Mouse (Mus musculus): ENCODE data around the gene Spc25. TPM values are rescaled to one million over a fixed set of nuclear protein-coding genes. Genes with fewer than 3 reads are reported as not detected.

The Spc25 gene
- polyA plus RNA-seq, 1 experiment = 1.3 TPM

DNA sequence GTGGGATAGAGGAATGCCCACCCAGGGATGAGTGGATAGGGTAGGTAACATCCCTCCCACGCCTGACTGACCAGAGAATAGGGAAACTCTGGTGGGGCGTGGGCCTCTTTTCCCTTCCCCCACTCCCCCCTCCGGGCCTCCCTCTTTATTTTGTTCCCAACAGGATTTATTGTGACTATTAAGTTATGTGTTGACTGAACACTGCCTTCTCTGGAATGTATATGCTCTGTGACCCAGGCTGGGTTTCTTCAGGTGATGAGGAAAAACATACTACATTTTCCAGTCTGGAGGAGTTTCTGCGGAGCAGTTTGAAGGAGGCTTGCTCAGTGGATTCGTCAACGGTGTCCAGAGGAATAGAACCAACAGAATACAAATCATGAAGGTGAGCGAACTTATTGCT, 4.8 kb upstream of the Spc25 start, which contains the start of gene G6pc2:
TSS of gene G6pc2 (plus strand) at position 301 of the 400 bp plus-strand sequence.
- no peak within 1 kb of the TSS for H3K27ac ChIP-seq (replicated peaks; ENCODE audit: low read depth, low read length)
- H3K4me1 ChIP-seq (ENCODE audit: control insufficient read depth, insufficient read depth, insufficient read length, low read length) = no peaks in the 10 kb centered on the region
- H3K4me3 ChIP-seq (ENCODE audit: insufficient read depth, low read depth, low read length) = no peak within 1 kb of the TSS

DNA sequence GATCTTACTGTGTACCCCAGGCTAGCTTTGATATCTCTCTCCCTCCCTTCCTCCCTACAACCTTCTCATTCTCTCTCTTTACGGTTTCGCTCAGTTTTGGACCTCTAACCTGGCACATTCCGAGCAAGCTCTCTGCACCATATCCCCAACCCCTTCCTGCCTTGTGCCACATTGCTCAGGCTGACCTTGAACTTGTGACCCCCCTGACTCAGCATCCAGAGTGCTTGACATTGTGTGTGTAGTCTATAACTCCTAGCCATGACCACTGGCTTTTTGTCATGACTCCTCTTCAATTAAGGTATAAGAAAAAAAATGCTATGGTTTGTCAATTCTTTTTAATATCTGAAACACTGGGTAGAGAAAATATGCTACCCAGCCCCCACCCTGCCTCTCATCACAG, 3.7 kb upstream of the Spc25 start:
- no peaks in the 10 kb centered on the region for H3K4me1 ChIP-seq (ENCODE audit: control insufficient read depth, insufficient read depth, insufficient read length, low read length)
- no peak overlapping the region for H3K4me3 ChIP-seq (ENCODE audit: insufficient read depth, low read depth, low read length)
- H3K27ac ChIP-seq (replicated peaks; ENCODE audit: low read depth, low read length) = no peak overlapping the region

DNA sequence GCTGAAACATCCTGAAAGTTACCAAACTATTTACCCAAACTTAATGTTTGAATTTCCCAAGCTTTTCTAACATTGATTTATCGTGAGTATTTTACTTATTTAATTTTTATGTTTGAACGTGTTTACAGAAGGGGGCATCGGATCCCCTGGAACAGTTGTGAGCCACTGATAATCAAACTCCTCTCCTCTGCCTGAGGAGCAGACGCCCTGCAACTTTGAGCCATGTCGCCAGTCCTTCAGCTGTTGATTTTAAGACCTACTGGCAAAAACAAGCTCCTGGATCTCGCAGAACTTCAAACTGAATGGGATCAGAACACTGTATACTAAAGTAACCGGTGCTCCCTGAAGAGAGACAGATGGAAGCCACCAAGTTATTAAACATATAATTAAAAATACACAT, 529 bp upstream of the Spc25 start:
- H3K4me3 ChIP-seq (ENCODE audit: insufficient read depth, low read depth, low read length) = no peak overlapping the region
- H3K4me1 ChIP-seq (ENCODE audit: control insufficient read depth, insufficient read depth, insufficient read length, low read length) = no peaks in the 10 kb centered on the region
- no peak overlapping the region for H3K27ac ChIP-seq (replicated peaks; ENCODE audit: low read depth, low read length)

DNA sequence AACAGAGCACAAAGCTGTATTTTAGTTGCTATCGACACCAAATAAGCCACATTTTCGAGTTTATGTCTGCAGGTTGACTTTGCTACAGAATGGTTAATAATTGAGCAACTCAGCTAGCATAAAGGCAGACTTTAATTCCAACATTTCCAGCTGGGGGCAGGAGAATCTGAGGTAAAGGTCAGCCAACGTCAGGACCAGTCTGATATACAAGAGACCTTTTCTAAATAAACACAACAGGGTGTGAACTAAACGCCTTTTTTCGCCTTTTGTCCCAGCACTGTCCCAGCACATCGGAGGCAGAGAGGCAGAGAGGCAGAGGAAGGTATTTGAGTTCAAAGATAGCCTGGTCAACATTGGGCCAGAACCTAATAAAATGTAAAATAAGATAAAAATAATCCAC, 809 bp downstream of the Spc25 start:
- Histone ChIP-seq H3K4me3 (ENCODE audit: insufficient read depth, low read depth, low read length) (no peak overlapping the region; the same call in 1 of the 2 replicates), H3K27ac (replicated peaks; ENCODE audit: low read depth, low read length) (no peak overlapping the region), H3K4me1 (ENCODE audit: control insufficient read depth, insufficient read depth, insufficient read length, low read length) (no peaks in the 10 kb centered on the region)

DNA sequence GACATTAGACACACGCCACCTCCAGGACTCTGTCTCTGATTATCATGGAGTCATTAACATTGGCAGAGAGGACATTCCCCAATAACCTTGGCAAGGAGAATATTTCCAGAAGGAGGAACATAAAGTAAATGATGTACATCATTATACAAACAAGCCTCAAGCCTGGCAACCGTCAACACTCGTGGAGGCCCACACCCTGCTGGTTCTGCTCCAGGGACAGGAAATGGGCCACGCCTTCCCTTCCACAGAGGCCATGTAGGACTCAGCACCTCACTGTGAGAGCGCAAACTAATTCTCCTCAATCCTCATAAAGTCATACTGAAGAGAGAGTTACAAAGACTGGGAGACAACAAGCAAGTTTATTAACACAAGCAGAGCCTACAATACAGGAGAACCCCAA, 12.4 kb downstream of the Spc25 start:
- Histone ChIP-seq H3K4me3 (ENCODE audit: insufficient read depth, low read depth, low read length) (no peak overlapping the region), H3K4me1 (ENCODE audit: control insufficient read depth, insufficient read depth, insufficient read length, low read length) (no peaks in the 10 kb centered on the region)

DNA sequence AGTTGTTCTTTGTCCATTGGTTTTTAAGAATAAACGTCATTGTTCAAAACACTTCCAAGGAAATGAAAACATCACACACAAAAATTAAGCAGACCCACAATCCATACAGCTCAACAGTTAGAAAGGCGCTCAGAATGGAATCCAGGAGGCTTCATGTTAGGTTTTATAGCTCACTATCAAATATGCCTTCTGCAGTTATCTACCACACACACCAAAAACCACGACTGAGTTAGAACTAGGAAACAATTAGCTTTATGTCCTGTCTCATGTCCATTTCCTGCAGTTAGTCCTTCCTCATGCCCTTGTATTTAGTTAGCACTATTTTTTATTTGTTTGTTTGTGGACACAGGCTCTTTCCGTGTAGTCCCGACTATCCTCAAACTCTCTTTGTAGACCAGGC, 14.9 kb downstream of the Spc25 start:
- Histone ChIP-seq H3K4me1 (ENCODE audit: control insufficient read depth, insufficient read depth, insufficient read length, low read length) (no peaks in the 10 kb centered on the region), H3K27ac (replicated peaks; ENCODE audit: low read depth, low read length) (no peak overlapping the region), H3K4me3 (ENCODE audit: insufficient read depth, low read depth, low read length) (no peak overlapping the region)

More for the DNA sequence above, 12.4 kb downstream of the Spc25 start:
- no peak overlapping the region for H3K27ac ChIP-seq (replicated peaks; ENCODE audit: low read depth, low read length)

DNA sequence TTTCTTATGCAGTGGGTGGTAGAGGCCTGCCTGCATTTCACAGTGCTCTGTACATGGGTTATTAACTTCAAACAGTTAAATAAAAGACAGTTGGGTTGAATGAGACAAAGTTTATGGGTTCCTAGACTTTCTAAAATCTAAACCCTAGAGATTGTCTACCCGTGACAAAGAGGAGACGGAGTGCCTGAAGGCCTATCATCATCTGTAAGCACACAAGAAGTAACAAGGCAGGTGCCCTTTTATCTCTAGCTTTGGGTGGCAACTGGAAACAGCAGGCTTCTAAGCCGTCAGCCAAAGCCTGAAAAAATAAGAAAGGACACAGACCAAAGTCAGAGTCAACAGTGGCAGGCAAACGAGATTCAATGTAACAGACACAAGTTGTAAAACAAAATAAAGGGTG, 16.8 kb downstream of the Spc25 start:
- Histone ChIP-seq H3K4me3 (ENCODE audit: insufficient read depth, low read depth, low read length) (no peak overlapping the region), H3K4me1 (ENCODE audit: control insufficient read depth, insufficient read depth, insufficient read length, low read length) (no peaks in the 10 kb centered on the region), H3K27ac (replicated peaks; ENCODE audit: low read depth, low read length) (no peak overlapping the region)

DNA sequence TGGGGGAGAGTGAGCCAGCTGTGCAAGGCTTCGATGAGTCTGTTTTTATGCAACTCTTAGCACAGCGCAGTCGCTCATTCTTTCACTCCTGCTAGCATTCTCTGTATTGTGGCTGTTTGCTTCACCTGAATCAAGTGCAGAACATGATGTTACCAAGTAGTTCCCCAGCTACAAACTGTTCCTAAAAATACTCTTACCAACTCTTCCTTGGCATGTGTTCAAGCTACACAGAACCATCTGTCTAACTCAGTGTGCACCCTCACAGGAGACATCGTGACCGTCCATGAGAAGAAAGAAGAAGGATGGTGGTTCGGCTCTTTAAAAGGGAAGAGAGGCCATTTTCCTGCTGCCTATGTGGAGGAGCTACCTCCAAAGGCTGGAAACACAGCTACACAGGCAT, 17.3 kb downstream of the Spc25 start:
- Histone ChIP-seq H3K27ac (replicated peaks; ENCODE audit: low read depth, low read length) (no peak overlapping the region), H3K4me3 (ENCODE audit: insufficient read depth, low read depth, low read length) (no peak overlapping the region), H3K4me1 (ENCODE audit: control insufficient read depth, insufficient read depth, insufficient read length, low read length) (no peaks in the 10 kb centered on the region)

DNA sequence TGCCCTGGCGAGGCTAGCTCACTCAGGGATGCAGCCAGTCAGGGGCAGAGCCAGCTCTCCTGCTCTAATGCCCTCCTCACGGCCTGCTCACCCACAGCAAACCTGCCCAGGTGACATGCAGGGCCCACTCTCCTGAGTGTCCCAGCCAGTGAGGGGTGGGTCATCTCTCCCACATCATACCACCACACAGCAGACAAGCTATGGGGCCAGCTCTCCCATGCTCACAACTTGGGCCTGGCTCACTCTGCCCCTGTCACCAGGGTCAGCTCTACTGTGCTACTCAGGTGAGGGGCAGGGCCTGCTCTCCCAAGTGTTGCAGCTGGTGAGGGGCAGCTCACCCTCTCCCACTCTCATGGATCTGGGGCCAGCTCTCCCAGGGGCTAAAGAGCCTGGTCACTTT, 18.0 kb downstream of the Spc25 start:
- no peak overlapping the region for H3K27ac ChIP-seq (replicated peaks; ENCODE audit: low read depth, low read length)
- no peaks in the 10 kb centered on the region for H3K4me1 ChIP-seq (ENCODE audit: control insufficient read depth, insufficient read depth, insufficient read length, low read length)
- no peak overlapping the region for H3K4me3 ChIP-seq (ENCODE audit: insufficient read depth, low read depth, low read length)

DNA sequence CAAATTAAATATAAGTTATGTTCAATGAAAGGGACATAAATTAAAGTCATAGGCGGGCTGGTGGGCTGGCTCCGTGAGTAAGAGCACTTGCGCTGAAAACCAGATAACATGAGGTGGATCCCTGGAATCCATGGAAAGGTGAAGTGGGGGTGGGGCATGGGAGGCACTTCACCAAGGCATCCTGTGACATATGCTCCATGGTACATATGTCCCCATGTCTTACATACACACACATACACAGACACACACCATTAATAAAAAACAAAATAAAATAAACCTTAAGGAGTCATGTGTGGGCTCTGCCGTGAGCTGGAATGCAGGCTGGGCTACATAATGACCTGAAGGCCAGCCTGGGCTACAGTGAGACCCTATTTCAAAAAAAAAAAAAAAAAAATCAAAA, 26.3 kb downstream of the Spc25 start:
- no peak overlapping the region for H3K27ac ChIP-seq (replicated peaks; ENCODE audit: low read depth, low read length)
- no peaks in the 10 kb centered on the region for H3K4me1 ChIP-seq (ENCODE audit: control insufficient read depth, insufficient read depth, insufficient read length, low read length)
- H3K4me3 ChIP-seq (ENCODE audit: insufficient read depth, low read depth, low read length) = no peak overlapping the region

DNA sequence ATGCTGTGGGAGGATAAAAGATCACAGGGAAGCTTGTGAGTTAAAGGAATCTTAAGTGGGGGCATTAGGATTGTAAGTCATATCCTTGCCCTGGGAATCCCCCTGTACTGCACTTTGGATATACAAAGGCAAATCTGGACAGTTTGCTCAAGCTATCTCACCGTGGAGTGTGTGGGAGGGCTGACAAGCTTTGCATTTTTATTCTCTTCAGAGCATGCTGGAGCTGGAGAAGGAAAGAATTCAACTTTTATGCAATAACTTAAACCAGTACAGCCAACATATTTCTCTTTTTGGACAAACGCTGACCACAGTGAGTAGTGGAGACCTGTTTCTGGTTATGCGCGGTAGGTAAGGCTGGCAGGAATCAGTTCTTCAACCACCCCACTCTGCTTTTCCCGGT, 30.7 kb downstream of the Spc25 start:
- Histone ChIP-seq H3K27ac (replicated peaks; ENCODE audit: low read depth, low read length) (no peak overlapping the region), H3K4me1 (ENCODE audit: control insufficient read depth, insufficient read depth, insufficient read length, low read length) (no peaks in the 10 kb centered on the region), H3K4me3 (ENCODE audit: insufficient read depth, low read depth, low read length) (no peak overlapping the region)

DNA sequence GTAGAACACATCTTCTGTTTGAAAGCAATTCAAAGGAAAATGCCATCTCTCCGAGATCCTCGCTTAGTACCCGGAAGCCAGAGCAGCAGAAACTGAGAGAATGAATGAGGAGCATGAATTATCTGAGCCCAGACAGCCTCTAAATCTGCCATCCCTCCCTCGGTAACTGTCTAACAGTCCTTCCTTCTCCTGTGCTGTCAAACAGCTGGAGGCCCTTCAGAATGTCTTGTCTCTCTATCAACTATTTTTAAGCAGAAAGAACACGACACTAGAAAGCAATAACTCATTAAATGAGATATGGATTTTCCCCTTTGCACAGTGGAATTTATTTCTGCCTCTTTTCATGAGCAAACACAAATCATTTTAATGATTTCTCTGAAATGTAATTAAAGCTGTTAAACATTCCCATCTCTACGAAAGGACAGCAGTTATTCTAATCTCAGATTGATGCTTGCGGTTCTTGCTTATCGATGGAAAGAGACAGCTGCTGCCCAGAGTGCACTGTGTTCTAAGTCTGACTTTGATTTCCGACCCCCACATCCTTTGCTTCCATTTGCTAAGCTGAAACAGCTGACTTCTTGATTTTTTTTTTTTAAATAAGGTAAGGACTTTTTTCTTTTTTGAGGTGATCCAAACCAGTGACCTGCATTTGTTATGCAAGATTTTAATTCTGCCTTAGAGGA, 35.5 kb downstream of the Spc25 start:
- H3K4me3 ChIP-seq (ENCODE audit: insufficient read depth, low read depth, low read length) = no peak overlapping the region
- H3K27ac ChIP-seq (replicated peaks; ENCODE audit: low read depth, low read length) = no peak overlapping the region
- H3K4me1 ChIP-seq (ENCODE audit: control insufficient read depth, insufficient read depth, insufficient read length, low read length) = no peaks in the 10 kb centered on the region

DNA sequence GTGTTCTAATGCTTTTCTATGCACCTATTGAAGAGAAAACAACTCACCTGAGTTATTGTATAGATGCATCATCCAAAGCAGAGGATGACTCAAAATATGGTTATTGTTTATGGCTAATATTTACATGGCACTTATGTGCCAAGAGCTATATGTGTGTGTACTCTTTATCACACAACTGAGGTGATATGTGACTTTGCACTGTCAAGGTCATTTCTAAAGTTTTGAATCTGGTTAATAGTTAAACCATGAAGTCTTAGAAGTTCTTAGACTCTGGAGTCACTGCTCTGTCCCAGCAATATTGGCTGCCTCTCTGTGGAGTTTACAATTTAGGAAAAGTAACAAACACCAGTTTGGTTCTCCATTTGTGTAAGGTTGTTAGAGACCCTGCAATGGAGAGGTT, 47.1 kb downstream of the Spc25 start:
- Histone ChIP-seq H3K4me3 (ENCODE audit: insufficient read depth, low read depth, low read length) (no peak overlapping the region), H3K27ac (replicated peaks; ENCODE audit: low read depth, low read length) (no peak overlapping the region), H3K4me1 (ENCODE audit: control insufficient read depth, insufficient read depth, insufficient read length, low read length) (no peaks in the 10 kb centered on the region)

DNA sequence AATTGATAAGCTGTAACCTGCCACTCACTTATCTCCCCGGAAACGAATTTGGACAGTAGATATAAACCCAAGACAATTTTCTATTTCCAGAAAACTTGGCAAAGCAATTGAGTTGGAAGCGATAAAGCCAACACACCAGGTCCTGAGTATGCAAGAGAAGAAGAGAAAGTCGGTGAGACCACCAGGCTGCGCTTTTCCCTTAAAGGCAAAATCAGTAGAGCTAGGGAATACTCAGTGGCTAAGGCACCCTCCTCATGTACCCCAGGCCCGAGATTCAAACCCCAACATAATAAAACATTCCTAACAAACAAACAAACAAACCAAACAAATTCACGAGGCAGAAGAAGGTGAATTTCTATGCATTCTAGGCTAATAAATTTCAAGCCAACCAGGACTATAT, 49.7 kb downstream of the Spc25 start:
- Histone ChIP-seq H3K4me1 (ENCODE audit: control insufficient read depth, insufficient read depth, insufficient read length, low read length) (no peaks in the 10 kb centered on the region), H3K27ac (replicated peaks; ENCODE audit: low read depth, low read length) (no peak overlapping the region)

DNA sequence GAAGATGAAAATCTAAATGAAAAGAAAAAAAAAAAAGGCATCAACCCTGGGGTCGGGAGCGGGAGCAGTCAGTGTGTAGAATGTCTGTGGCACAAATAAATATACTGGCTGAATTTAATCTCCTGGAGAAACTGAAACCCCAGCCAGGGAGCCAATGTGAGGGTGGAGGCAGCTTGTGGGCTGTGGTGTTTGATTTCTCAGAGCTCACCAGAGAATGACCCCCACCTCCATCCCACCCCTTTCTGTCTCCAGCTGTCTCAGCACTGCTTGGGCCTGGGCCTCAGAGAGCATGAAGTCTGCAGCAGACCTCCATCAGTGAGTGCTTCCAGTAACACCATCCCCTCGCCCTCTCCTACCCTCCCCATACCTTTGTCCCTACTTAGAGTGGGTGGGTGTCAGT, 50.1 kb downstream of the Spc25 start:
- H3K27ac ChIP-seq (replicated peaks; ENCODE audit: low read depth, low read length) = no peak overlapping the region
- H3K4me1 ChIP-seq (ENCODE audit: control insufficient read depth, insufficient read depth, insufficient read length, low read length) = no peaks in the 10 kb centered on the region
- no peak overlapping the region for H3K4me3 ChIP-seq (ENCODE audit: insufficient read depth, low read depth, low read length)

More for the DNA sequence above, 49.7 kb downstream of the Spc25 start:
- H3K4me3 ChIP-seq (ENCODE audit: insufficient read depth, low read depth, low read length) = no peak overlapping the region

DNA sequence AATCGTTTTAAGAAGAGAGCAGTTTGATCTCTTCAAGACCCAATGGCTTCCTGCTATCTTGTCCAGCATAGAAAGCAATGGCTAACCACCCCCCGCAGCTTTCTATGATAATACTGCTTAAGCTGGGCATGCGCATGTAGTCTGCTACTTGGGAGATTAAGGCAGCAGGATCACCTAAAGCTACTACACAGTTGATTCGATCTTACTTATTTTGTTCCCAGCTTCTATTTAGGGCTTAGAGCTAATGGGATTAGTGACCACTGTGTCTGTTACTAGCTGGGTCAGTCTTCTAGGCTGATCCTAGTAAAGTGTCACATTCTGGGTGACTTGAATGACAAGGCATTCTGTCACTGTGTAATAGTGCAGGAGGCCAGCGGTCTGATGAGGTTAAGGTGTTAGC, 55.2 kb downstream of the Spc25 start:
- H3K4me1 ChIP-seq (ENCODE audit: control insufficient read depth, insufficient read depth, insufficient read length, low read length) = no peaks in the 10 kb centered on the region
- no peak overlapping the region for H3K27ac ChIP-seq (replicated peaks; ENCODE audit: low read depth, low read length)
- no peak overlapping the region for H3K4me3 ChIP-seq (ENCODE audit: insufficient read depth, low read depth, low read length)

Measured in brown adipose tissue, adult 24 weeks (tissue).